Mouse (Mus musculus): ENCODE data around the gene Klhl33. TPM values are rescaled to one million over a fixed set of nuclear protein-coding genes. Genes with fewer than 3 reads are reported as not detected.
"Not testable (repeated sequence)": the region's sequence is repeated elsewhere in the genome, so short reads cannot be mapped to it uniquely, and the experiment has no call there.

Klhl33 gene
- total RNA-seq, 2 experiments from 2014 or later: not detected

DNA sequence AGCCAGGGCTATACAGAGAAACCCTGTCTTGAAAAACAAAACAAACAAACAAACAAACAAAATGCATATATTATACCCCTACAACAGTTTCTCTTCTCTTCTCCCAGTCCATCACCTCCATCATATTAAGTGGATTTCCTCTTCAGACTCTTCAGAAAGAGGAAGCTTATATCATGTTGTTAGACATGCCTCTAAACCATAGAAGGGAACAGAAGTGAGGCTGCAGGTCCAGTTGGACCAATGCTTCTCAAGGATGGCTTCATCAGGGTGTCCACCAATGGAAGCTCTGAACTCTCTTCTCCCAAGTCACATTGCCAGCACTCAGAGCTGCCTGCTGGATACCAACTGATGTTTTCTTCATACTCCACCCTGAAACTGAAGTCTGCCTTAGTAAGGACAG is 8.0 kb upstream of the Klhl33 start:
- ATAC-seq (replicated peaks; ENCODE audit: low FRiP score, low TSS enrichment, poor library complexity, severe bottlenecking): not testable (repeated sequence)

DNA sequence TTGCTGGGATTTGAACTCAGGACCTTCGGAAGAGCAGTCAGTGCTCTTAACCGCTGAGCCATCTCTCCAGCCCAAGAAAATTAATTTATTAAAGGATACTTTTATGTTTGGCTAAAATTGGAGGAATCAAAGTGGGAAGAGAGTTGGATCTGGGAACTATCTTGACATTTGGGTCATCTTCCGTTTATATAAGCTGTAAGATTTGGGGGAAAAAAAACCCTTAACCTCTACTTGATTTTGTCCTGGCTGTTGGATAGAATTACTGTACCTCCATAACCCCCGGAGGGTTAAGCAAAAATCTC is 7.5 kb upstream of the Klhl33 start:
- ATAC-seq (replicated peaks; ENCODE audit: low FRiP score, low TSS enrichment, poor library complexity, severe bottlenecking): no peak

DNA sequence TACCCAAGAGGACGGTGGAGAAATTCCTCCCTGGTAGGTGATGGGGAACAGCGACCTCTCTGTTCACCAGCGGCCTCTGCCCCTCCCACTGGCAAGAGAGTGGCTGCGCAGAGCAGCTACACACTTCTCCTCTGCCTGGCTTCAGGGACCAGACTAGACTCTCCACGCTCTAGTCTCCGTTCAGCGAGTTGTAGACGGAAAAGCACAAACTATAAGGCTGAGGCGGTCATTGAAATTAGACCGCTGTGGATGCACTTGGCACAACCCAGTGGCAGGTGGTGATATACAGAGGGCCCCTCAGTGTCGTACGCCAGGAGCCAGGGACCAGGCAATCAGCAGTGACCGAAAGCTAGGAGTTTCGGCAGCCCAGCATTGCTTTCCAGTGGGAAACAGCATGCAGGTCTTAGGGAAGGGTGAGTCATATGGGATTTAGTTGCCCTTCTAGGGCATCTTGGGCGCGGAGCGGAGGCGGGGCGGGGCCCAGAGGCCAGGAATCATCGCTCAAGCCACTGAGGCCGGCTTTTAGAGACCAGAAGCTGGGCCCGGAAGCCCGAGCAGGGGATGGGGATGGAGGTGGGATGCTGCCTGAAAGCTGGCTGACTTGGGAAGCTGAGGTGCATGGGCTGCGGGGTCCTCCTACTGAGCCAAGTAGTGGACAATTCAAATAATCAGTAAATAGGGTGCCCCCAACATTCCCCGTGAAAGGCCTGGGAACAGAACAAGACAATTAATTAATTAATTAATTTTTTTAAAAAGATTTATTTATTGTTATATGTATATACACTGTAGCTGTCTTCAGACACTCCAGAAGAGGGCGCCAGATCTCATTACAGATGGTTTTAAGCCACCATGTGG is 6.9 kb upstream of the Klhl33 start:
- peak; percentile 97 for ATAC-seq (replicated peaks; ENCODE audit: low FRiP score, low TSS enrichment, poor library complexity, severe bottlenecking)

DNA sequence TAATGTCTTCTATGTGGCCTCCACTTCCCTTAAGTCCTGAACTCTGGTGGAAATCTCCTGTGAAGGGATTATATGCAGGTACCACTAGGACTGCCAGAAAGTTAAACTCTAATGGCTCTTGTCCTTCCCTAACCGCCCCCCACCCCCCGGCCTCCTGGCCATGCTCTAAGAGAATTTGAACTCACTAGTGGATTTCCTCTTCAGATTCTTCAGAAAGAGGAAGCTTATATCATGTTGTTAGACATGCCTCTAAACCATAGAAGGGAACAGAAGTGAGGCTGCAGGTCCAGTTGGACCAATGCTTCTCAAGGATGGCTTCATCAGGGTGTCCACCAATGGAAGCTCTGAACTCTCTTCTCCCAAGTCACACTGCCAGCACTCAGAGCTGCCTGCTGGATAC is 685 bp upstream of the Klhl33 start:
- 0 out of 2 replicates have a peak, but pooled peaks have one; percentile 24 for ATAC-seq (replicated peaks; ENCODE audit: low FRiP score, low TSS enrichment, poor library complexity, severe bottlenecking)

DNA sequence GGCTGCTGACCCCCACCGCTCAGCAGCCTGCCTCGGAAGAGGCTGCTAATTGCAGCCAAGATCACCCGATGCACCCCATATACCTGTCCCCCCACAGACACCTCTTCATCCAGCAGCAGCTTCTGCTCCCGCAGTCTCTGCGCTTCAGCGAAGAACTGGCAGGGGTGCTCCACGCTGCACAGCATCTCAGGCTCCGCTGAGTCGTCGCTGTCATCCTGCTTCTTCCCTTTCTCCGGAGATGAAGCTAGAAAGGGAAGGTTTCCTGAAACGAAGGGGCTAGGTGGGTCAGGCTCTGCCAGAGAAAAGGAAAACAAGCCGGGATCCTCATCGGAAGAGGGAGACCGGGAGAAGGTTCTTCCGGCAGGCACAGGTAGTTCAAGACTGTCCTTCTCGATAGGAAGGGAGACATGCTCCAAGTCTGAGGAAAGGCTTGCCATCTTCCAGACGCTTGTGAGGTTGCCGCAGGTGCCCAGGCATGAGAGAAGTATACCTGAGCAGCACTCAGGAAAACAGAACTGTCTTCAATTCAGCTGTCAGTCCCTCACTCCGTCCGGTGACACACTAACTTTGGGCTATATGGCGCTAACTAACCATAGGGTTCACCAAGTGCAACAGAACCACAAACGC is 447 bp downstream of the Klhl33 start:
- ATAC-seq (replicated peaks; ENCODE audit: low FRiP score, low TSS enrichment, poor library complexity, severe bottlenecking): no peak

DNA sequence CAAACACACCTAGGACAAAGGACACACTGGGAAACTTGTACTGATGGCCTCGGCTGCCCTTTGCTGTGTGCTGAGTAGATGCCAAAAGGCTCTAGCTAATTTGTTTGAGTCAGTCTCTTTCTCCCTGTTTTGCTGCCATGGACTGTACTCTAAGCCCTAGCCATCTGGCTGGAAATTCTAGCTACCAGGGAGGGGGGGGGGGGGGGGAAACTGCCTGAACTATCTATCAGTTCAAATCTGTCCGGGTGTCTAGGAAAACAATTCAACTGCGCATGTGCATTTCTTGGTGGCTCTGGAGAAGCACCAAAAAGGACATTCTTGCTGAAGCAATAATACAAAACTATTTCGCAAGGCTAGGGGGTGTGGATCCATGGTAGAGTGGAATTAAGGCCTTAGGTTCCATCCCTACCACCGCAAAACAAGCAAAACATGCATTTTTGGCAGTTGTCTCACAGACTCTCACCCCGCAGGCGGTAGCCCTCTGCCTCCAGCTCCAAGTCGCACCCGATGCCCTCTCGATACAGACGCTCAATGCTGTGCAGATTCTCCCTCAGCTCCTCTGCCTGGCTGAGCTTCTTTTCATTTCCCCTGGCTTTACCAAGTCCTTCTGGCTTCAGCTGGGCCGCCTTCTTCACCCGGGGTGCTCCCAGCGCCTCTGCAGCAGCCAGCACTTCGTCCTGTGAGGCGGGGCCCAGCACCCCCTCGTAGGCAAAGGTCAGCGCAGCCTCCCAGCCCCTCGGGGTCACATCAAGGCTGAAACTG is 1.1 kb downstream of the Klhl33 start:
- ATAC-seq (replicated peaks; ENCODE audit: low FRiP score, low TSS enrichment, poor library complexity, severe bottlenecking): no peak

DNA sequence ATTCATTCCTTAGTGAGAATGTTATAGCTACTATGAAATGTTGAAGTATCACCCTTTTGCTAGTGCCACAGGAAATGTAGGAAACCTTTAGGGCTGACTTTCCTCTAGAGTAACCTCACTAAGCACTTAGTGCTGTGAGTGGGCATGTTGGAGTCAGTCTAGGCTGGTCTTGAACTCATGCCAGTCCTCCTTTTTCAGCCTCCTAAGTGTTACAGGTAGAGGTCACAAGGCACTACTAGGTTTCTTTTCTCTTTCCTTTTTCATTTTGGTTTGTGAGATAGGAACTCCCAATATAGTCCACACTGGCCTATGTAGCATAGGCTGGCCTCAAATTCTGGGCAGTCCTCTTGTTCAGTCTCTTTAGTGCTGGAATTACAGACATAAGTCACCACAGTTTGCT is 1.9 kb downstream of the Klhl33 start:
- ATAC-seq (replicated peaks; ENCODE audit: low FRiP score, low TSS enrichment, poor library complexity, severe bottlenecking): no peak

DNA sequence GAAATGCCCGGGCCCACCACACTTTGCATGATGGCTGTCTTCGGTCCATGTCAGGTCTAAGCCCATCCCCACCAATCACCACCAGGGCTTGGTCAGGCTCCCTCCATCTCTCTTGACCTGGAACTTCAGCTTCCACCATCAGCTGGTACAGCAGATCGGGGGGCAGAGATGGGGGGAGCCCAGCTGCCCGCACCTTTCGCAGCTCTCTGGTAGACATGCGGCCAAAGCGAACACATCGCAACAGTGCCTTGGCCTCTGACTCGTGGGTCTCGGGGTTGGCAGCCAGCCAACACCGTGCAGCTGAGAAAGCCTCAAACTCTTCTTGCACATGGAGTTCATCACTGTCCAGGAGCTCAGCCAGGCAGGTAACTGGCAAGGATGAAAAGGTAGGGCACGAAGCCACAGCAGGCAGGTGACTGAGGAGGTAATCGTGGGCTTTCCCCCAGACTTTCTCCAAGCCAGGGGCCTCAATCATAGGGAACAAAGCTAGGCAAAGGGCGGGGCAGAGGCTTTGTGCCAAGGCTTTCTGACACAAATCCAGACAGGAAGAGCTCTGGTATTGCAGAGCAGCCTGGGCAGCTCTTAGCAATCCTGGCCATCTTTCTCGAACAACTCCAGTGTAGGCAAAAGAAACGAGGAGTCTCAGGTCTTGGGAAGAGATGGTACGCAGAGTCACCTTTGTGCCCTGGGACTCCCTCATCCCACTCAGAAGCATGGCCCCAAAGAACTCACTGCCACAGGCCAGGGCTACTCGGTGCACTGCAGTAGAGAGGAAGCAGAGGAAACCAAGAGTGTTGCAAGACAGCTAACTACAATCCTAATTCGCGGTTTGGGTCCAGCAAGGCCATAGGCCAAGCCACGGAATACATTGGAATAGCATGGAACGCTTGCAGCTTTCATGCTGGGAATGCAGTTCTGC is 4.5 kb downstream of the Klhl33 start:
- ATAC-seq (replicated peaks; ENCODE audit: low FRiP score, low TSS enrichment, poor library complexity, severe bottlenecking): no peak

DNA sequence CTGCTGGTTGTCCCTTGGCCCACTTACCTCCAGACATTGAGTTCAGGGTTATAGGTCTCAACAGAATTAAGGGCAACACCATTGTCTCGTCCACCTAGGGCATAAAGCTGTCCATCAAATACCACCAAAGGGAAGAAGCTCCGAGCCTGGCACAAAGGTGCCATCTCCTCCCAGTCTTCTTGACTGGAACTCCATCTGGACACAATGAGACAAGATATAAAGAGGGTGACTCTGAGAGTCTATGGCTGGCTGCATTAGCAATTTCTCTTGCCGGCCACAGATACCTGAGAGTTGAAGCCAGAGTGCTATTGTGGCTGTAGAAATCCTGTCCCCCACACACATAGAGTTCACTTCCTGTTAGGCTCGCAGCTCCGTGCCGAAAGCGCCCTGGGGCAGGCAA is 5.2 kb downstream of the Klhl33 start:
- no peak for ATAC-seq (replicated peaks; ENCODE audit: low FRiP score, low TSS enrichment, poor library complexity, severe bottlenecking)

DNA sequence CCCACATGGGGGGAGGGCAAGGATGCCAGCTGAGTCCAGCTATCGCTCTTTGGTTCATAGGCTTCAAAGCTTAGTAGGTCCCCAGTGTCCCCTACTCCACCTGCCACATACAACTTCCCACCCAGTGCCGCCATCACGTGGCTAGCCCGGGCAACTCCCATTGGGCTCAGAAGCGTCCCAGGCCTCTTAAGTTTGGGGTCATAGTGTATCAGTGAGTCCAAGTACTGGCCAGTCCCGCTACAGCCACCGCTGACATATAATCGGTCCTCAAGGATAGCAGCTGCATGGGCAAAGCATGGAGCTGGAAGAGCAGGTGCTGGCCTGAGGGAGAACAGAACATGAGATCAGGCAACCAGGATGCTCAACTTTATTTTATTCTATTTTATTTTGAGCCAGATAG is 5.7 kb downstream of the Klhl33 start:
- no peak for ATAC-seq (replicated peaks; ENCODE audit: low FRiP score, low TSS enrichment, poor library complexity, severe bottlenecking)

DNA sequence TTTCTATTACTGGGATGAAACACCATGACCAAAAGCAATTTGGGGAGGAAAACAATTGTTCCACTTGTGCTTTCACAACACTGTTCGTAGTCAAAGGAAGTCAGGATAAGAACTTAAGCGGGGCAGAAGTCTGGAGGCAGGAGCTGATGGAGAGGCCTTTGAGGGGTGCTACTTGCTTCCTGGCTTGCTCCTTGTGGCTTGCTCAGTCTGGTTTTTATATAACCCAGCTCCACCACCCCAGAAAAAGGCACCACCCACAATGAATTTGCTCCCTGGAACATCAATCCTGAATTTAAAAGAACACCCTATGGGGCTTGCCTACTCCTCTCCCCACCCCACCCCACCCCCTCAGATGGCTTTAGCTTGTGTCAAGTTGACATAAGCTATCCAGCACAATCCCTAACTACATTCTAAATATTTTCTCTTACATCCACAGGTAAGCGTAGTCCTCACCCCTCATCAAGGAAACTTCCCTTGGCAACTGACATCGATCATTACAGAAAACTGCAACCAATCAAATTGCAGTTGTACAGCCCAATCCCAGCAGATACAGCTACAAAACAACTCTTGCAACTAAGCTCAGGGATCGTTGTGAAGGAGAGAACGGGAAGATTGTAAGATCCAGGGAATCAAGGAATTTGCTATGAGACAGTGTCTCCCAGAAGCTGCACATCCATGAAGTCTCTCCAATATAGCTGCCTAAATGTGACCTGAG is 20.9 kb downstream of the Klhl33 start:
- ATAC-seq (replicated peaks; ENCODE audit: low FRiP score, low TSS enrichment, poor library complexity, severe bottlenecking): no peak

DNA sequence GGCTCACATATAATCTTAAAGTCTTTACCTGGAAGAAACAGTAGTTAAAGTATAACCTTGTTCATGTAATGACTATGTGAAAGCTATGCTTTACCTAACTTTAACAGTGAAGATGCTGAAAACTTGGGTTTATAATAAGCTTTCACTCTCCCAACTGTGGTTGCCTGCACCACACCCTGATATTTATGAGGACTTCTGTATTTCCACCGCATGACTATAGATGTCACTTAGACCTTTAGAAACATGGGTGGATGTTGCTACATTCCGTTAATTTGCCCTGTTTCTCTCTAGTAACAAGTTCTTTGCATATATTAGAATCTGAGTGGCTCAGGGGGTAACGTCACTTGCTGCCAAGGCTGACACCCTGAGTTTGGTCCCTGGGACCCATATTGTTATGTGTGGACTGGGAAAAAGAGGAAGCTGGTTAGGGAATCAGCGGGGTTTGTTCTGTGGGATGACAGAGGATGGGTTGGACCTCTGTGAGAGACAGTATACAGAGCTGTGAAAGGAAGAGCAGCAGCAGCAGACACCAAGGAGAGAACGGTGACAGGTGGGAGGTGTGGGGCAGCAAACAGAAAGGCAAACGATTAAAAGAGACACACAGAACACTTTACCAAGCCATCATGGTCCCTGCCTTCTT is 21.6 kb downstream of the Klhl33 start:
- no peak for ATAC-seq (replicated peaks; ENCODE audit: low FRiP score, low TSS enrichment, poor library complexity, severe bottlenecking)

DNA sequence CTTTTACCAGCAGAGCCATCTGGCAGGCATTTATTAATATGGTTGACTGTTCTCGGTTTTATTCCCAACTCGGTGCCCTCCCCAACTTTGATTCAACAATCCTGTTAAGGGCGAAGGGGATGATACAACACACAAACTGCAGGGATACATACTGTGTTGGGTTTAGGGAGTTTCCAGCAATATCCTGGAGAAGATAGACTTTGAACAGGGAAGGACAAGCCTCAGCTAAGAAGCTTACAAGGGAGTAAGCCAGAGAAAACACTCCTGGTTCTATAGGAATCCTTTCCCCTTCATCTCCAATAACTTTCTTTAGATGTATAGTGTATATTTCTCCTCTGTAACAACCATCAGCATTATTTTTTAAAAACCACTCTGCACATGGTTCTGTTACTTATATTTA is 22.1 kb downstream of the Klhl33 start:
- ATAC-seq (replicated peaks; ENCODE audit: low FRiP score, low TSS enrichment, poor library complexity, severe bottlenecking): no peak

DNA sequence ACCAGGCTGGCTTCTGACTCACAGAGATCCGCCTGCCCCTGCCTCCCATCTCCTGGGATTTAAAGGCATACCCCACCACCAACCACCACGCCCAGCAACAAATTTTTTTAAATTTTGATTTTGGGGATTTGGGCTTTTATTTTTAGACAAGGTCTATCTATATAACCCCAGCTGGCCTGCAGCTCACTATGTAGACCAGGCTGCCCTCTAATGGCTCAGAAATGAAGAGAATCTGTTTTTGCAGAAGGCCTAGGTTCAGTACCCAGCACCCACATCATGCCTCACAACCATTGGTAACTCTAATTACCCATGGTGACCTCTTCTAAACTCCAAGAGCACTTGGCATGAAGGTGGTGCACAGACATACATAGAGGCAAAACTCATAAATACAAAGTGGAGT is 26.0 kb downstream of the Klhl33 start:
- no peak for ATAC-seq (replicated peaks; ENCODE audit: low FRiP score, low TSS enrichment, poor library complexity, severe bottlenecking)

DNA sequence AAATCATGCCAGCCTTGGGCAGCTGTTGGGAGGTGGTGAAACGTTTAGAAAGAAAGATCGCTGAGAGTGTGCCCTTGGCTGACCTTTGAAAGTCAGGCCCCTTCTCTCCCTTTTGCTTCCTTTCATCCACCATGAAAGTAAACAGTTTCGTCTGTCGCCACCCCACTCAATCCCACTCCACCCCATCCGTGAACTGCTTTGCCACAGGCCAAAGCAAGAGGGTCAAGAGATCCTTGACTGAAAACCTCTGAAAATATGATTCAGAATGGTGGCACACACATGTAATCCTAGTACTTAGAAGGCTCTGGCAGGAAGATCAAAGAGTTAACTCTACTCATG is 26.5 kb downstream of the Klhl33 start:
- no peak for ATAC-seq (replicated peaks; ENCODE audit: low FRiP score, low TSS enrichment, poor library complexity, severe bottlenecking)

DNA sequence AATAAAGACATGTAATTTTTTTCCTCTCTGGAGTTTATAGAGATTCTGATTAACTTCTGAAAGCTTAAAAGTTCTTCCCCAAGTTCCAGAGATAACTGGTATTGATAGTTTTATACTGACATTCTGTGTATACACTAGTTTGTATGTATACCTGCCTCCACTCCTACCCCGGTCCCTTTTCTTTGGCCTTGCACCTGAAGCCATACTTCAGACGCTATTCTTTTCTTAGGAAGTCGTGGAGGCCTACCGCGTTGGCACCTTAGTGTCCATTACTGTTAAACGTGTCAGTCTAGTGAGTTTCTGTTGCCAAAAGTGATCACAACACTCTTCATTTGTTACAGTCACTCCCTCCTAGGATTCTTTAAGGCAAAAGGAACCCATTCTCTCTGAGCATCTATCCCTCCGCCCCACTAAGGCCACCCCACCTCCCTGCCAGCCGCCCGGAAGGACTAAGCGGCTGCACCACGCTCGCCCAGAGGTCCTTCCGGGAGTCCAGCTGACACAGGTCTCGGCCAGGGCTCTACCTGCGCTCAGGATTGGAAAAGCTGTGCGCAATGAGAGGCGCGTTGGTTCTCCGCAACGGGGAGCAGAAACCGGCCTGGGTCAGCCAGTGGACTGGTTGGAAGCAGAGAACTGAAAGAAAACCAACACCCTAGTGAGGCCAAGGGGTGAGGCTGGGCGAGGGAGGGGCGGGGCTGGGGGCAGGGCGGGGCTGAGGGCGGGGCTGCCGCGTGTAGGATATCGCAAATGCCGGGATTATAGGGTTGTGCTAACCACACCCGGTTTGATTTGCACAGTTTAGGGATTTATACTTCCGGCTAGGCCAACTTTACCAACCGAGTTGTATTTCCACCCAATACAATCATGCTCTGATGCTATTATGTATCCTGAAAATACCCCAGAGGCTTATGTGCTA is 27.2 kb downstream of the Klhl33 start, which contains the start of gene Tep1:
TSS of gene Tep1 (minus strand) at position 672 of the 916 bp plus-strand sequence.
- ATAC-seq (replicated peaks; ENCODE audit: low FRiP score, low TSS enrichment, poor library complexity, severe bottlenecking): peak; percentile 88

DNA sequence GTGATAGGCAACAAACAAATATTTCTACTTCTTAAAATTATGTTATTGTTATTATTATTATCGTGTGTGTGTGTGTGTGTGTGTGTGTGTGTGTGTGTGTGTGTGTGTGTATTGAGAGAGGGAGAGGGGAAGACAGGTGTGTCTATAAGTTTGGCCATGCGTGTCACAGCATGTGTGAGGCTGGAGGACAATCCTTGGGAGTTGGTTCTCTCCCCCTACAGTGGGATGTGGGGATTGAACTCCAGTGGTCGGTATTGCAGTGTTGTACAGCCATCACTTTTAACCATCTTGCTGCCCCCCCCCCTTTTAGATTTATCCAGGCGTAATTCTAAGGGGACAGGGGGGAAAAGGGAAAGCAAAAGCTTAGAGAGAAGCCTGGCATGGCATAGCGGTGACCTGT is 28.7 kb downstream of the Klhl33 start:
- ATAC-seq (replicated peaks; ENCODE audit: low FRiP score, low TSS enrichment, poor library complexity, severe bottlenecking): no peak

DNA sequence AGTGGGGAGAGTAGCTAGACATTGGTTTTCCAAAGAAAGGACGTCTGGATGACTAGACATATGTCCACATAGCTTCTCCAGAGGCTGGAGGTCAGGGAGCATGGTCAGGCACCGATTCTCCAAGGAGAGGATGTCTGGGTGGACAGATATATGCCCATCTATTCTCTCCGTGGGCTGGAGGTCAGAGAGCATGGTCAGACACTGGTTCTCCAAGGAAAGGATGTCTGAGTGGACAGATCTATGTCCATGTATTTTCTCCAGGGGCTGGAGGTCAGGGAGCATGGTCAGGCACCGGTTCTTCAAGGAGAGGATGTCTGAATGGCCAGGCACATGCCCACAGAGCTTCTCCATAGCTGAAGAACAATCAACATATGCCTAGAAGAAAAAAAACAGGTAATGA is 29.1 kb downstream of the Klhl33 start:
- no peak for ATAC-seq (replicated peaks; ENCODE audit: low FRiP score, low TSS enrichment, poor library complexity, severe bottlenecking)
